ENCODE assay signal across 18 mouse cellular contexts in genomic region chr11:34773304-34773895, GRCm38 (mm10). TPM values are rescaled to one million over a fixed set of nuclear protein-coding genes. Genes with fewer than 3 reads are reported as not detected.
DNase-seq lines count a peak whose midpoint lies in the region; ATAC-seq lines count a peak whose summit lies in the region.
"Had no signal": no experiment of that assay in that cellular context is flagged by ENCODE, and none has a peak within 500 bp of the region (broad histone marks: within the 10 kb centered on the region; RNA-seq: fewer than 3 reads in every experiment).

No protein-coding gene starts in this region.

- H3K36me3 ChIP-seq in heart, embryonic 11.5 days (ENCODE audit: control insufficient read depth, insufficient read depth, low read length): no peaks in the 10 kb centered on the region
- H3K36me3 ChIP-seq in splenic B cell, adult 2 months (ENCODE audit: control insufficient read depth, insufficient read depth, low read length, poor library complexity, severe bottlenecking): no peaks in the 10 kb centered on the region; the same call in 1 of the 2 replicates
- no peaks in the 10 kb centered on the region for H3K36me3 ChIP-seq in heart, embryonic 10.5 days
- H3K36me3 ChIP-seq: G1E; hindbrain, embryonic 15.5 days; neural tube, embryonic 12.5 days had no signal

- peak; percentile 93 for DNase-seq in heart, adult 11 months
- peak; percentile 37 to 42 for DNase-seq in spleen, adult 18-20 months
- DNase-seq in spleen, postnatal 14 days (ENCODE audit: low spot score in 2 of 2): no peak
- DNase-seq in splenic B cell, adult 2 months (ENCODE audit: low read depth, low spot score): peak; percentile 61
- DNase-seq in gastrocnemius, adult 18-20 months (ENCODE audit: low spot score): no peak
- no peak for DNase-seq in heart, embryonic 10.5 days (ENCODE audit: low spot score)
- DNase-seq: adrenal gland, adult 2 months; cerebellum, adult 9-10 months; gastrocnemius, adult 2 months; kidney, adult 18-20 months; kidney, postnatal 25 days had no signal

- H3K27ac ChIP-seq in heart, embryonic 11.5 days (ENCODE audit: low read depth, low read length): no peak overlapping the region
- H3K27ac ChIP-seq in heart, embryonic 10.5 days: no peak overlapping the region
- H3K27ac ChIP-seq: gastrocnemius, adult 2 months; hindbrain, embryonic 15.5 days; neural tube, embryonic 12.5 days had no signal

- H3K4me3 ChIP-seq in heart, embryonic 11.5 days (ENCODE audit: low read depth, low read length): no peak overlapping the region
- H3K4me3 ChIP-seq in heart, embryonic 10.5 days: no peak overlapping the region
- H3K4me3 ChIP-seq: gastrocnemius, adult 2 months; hindbrain, embryonic 15.5 days; neural tube, embryonic 12.5 days had no signal

- H3K4me2 ChIP-seq in heart, embryonic 11.5 days: no peak overlapping the region
- H3K4me2 ChIP-seq: hindbrain, embryonic 15.5 days; neural tube, embryonic 12.5 days had no signal

- H3K9me3 ChIP-seq in heart, embryonic 11.5 days (replicated peaks; ENCODE audit: control insufficient read depth, low read length): no peaks in the 10 kb centered on the region
- H3K9me3 ChIP-seq in heart, embryonic 10.5 days: 0 out of 2 replicates have a peak, but pooled peaks cover 4% of the 10 kb centered on the region
- H3K9me3 ChIP-seq: hindbrain, embryonic 15.5 days; neural tube, embryonic 12.5 days had no signal

- ATAC-seq in heart, embryonic 11.5 days (replicated peaks; ENCODE audit: insufficient number of reproducible peaks, low FRiP score, low TSS enrichment): no peak
- ATAC-seq in common myeloid progenitor, adult 5-6 weeks (replicated peaks; ENCODE audit: low read depth, poor library complexity, severe bottlenecking): 0 out of 2 replicates have a peak, but pooled peaks have one; percentile 16
- ATAC-seq: forebrain, embryonic 14.5 days; midbrain, embryonic 16.5 days had no signal

- H3K9ac ChIP-seq in heart, embryonic 11.5 days (ENCODE audit: low read depth, low read length): no peak overlapping the region
- H3K9ac ChIP-seq: hindbrain, embryonic 15.5 days; neural tube, embryonic 12.5 days had no signal

- WGBS in heart, embryonic 11.5 days (ENCODE audit: insufficient replicate concordance): 82% methylated on average over 9 of the region's 9 CpGs
- WGBS in heart, embryonic 10.5 days: 84% methylated on average over 9 of the region's 9 CpGs

- H3K27me3 ChIP-seq in heart, embryonic 11.5 days (ENCODE audit: control insufficient read depth, insufficient read depth, low read length): no peaks in the 10 kb centered on the region
- H3K27me3 ChIP-seq in splenic B cell, adult 2 months (ENCODE audit: control insufficient read depth, insufficient read depth, low read length, poor library complexity, severe bottlenecking): no peaks in the 10 kb centered on the region
- H3K27me3 ChIP-seq in heart, embryonic 10.5 days (ENCODE audit: insufficient read depth, poor library complexity, severe bottlenecking): no peaks in the 10 kb centered on the region
- H3K27me3 ChIP-seq: hindbrain, embryonic 15.5 days; neural tube, embryonic 12.5 days had no signal

- no peaks in the 10 kb centered on the region for H3K4me1 ChIP-seq in heart, embryonic 11.5 days (ENCODE audit: control insufficient read depth, insufficient read depth, low read length)
- peaks cover 6% of the 10 kb centered on the region; the same call in 1 of the 2 replicates for H3K4me1 ChIP-seq in heart, embryonic 10.5 days
- H3K4me1 ChIP-seq: hindbrain, embryonic 15.5 days; neural tube, embryonic 12.5 days had no signal

RNA-seq across cellular contexts. Expression of gene Dock2, which starts 10.3 kb away (rescaled TPM):
- 0.72 and 0.96 TPM in 2 replicates for polyA plus RNA-seq in heart, embryonic 11.5 days (2014; fragmentation: Nextera tagmentation; extraction: Ambion mirVana)
- total RNA-seq in common myeloid progenitor, adult 5-6 weeks (2017): 124 and 126 TPM in 2 replicates
- under 1 TPM; 0.62 to 0.85 TPM for total RNA-seq in gastrocnemius, adult 18-20 months (2021)
- polyA plus RNA-seq in heart, embryonic 10.5 days (2016; fragmentation: Nextera tagmentation; extraction: Ambion mirVana): 0.68 and 1.2 TPM in 2 replicates

Comparison
In these comparisons a context has a peak if more than half of its experiments do, and no peak if none do; other contexts are left out.
1. DNase-seq: peak in heart, adult 11 months (single experiment), spleen, adult 18-20 months (2 of 2) and splenic B cell, adult 2 months (single experiment); none in spleen, postnatal 14 days (0 of 2), gastrocnemius, adult 18-20 months (single experiment) and heart, embryonic 10.5 days (single experiment).
2. RNA of gene Dock2, which starts 10.3 kb away (total RNA-seq): 124 to 126 TPM in common myeloid progenitor, adult 5-6 weeks; 0.62 to 0.85 TPM in gastrocnemius, adult 18-20 months; every median in the first group is over 10 times any median in the second.